Mouse (Mus musculus) stomach, embryonic 14.5 days (tissue): ENCODE data around the gene Neurl4. TPM values are rescaled to one million over a fixed set of nuclear protein-coding genes. Genes with fewer than 3 reads are reported as not detected.

ENCODE experiments used
- ATAC-seq: fragments of 200-750 bp; cut with Nextera tagmentation; 2 replicates; pipeline ENCODE4 v1.8.0; 2017; ENCODE audit warnings: low read depth, moderate TSS enrichment; ENCODE audit not compliant: insufficient number of reproducible peaks, insufficient read depth, low FRiP score
- H3K27ac ChIP-seq: fragments of 300-500 bp; sonication (generic); 2 replicates; pipeline ENCODE4 v1.5.1; 2014; ENCODE audit warnings: mild to moderate bottlenecking, low read length, moderate library complexity, mixed read lengths
- H3K27me3 ChIP-seq: fragments of 300-500 bp; sonication (generic); 2 replicates; pipeline ENCODE4 v1.6.1; 2014; ENCODE audit warnings: low read length, control low read depth, mixed read lengths; ENCODE audit not compliant: control insufficient read depth, insufficient read depth
- H3K36me3 ChIP-seq: fragments of 300-500 bp; sonication (generic); 2 replicates; pipeline ENCODE4 v1.6.1; 2014; ENCODE audit warnings: mild to moderate bottlenecking, control low read depth, low read length, moderate library complexity, mixed read lengths; ENCODE audit not compliant: control insufficient read depth, insufficient read depth
- H3K4me1 ChIP-seq: fragments of 300-500 bp; sonication (generic); 2 replicates; pipeline ENCODE4 v1.6.1; 2014; ENCODE audit warnings: low read length, control low read depth, mixed read lengths; ENCODE audit not compliant: control insufficient read depth, insufficient read depth
- H3K4me2 ChIP-seq: fragments of 300-500 bp; sonication (generic); replicated peaks from 2 replicates; pipeline ENCODE4 v1.6.1; 2014; ENCODE audit warnings: low read depth, low read length, control low read depth
- H3K4me3 ChIP-seq: fragments of 300-500 bp; sonication (generic); 2 replicates; pipeline ENCODE4 v1.5.1; 2014; ENCODE audit warnings: low read depth, low read length, control low read depth
- H3K9ac ChIP-seq: fragments of 300-500 bp; sonication (generic); replicated peaks from 2 replicates; pipeline ENCODE4 v1.6.1; 2014; ENCODE audit warnings: low read depth, mild to moderate bottlenecking, control low read depth, low read length, moderate library complexity, mixed read lengths
- H3K9me3 ChIP-seq: fragments of 300-500 bp; sonication (generic); 2 replicates; pipeline ENCODE4 v1.6.1; 2016; ENCODE audit warnings: low read depth, low read length, control low read depth; ENCODE audit not compliant: control insufficient read depth
- WGBS: fragments of 180-500 bp; shearing (Covaris S2); extraction: QIAGEN DNeasy Blood & Tissue Kit; methylation state at CpG from one replicate; pipeline ENCODE4 v1.1.7; 2014; 5-methylcytosine and 5-hydroxymethylcytosine counted together
- polyA plus RNA-seq: library from polyadenylated mRNA; unstranded; fragments of >200 nt; fragmentation: Nextera tagmentation; extraction: Ambion mirVana; gene quantifications from 2 replicates; pipeline ENCODE4 v1.2.1, GENCODE M21; 2014

Gene Neurl4
- polyA plus RNA-seq, 1 experiment from 2014 or later = 12.6 TPM

DNA sequence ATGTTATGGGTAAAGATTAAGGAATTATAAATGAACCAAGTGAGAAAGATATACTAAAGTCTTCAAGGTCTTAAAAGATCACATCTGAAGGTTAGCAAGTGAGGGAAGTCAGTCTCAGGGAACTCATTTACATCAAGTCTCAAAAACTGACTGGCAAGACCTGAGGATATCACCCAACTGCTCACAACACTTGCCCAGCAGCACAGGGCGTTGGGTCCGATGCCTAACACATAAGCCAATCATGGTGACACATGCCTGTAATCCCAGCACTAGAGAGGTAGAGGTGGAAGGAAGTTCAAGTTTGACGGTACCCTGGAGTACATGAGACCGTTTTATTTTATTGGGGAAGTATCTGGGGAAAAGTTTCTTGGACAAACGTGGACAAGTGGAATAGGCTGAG is 17.2 kb downstream of the Neurl4 start:
- Histone ChIP-seq H3K4me1 (peaks cover 33% of the 10 kb centered on the region), H3K4me2 (no peak overlapping the region), H3K4me3 (no peak overlapping the region), H3K36me3 (peaks cover 41% of the 10 kb centered on the region), H3K27me3 (no peaks in the 10 kb centered on the region), H3K27ac (no peak overlapping the region), H3K9ac (no peak overlapping the region), H3K9me3 (no peaks in the 10 kb centered on the region)
- 82% methylated on average over 5 of the region's 5 CpGs for WGBS
- ATAC-seq = no peak

DNA sequence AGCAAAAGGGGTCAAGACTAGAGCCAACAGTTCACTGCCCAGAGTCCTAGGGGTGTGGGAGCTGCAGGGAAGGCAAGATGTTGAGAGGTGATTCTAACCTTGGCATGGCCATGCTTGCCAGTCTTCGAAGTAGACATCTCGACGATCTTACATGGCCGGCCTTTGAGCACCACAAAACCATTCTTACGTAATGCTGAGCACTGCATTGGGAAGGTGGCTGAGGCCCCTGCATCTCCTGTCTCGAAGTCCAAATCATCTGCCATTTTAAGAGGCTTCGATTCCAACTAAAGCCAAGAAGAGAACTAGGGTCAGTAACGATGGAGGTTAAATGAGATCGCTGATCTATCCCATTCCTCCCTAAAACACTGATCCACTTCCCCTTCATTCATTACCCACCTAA is 18.2 kb downstream of the Neurl4 start:
- WGBS = 81% methylated on average over 9 of the region's 9 CpGs
- Histone ChIP-seq H3K9me3 (no peaks in the 10 kb centered on the region), H3K27me3 (no peaks in the 10 kb centered on the region), H3K36me3 (peaks cover 41% of the 10 kb centered on the region), H3K4me3 (peak overlapping the region; percentile 98; the same call in 1 of the 2 replicates), H3K4me2 (peak overlapping the region; percentile 44), H3K9ac (peak overlapping the region; percentile 97; the same call in 1 of the 2 replicates), H3K27ac (0 out of 2 replicates have a peak overlapping the region, but pooled peaks have one; percentile 96), H3K4me1 (peaks cover 33% of the 10 kb centered on the region)
- ATAC-seq = no peak

DNA sequence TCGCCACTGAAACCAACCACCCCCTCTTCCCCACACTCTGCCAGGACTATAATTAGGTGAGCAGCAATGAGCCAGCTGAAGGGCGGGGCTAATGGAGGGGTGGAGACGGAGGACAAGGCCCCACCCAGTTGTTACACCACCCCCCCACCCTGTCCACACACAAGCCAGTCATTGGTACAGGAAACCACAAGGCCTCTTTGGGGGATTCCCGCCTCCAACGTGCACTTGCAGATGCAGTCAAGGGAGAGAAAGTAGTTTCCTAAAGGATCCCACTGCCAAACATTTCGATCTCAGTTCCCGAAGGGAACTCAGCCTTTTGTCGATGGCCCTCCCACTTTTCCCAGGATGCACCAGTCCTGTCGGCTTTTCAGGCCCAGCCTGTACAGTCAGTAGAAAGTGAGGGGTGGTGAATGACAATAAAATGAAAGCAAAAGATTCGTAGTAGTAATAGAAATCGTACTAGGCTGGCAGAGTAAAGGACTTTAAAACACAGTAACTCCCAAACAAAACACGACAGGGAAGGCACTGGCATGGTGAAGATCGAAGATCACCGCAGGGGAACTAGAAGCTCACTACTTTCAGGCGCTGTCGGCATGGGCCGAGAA is 18.9 kb downstream of the Neurl4 start:
- WGBS = 2% methylated on average over 17 of the region's 17 CpGs
- peak overlapping the region; percentile 44 for H3K4me2 ChIP-seq
- no peak for ATAC-seq
- H3K36me3 ChIP-seq = peaks cover 39% of the 10 kb centered on the region
- no peaks in the 10 kb centered on the region for H3K9me3 ChIP-seq
- peak overlapping the region; percentile 98 for H3K4me3 ChIP-seq
- H3K4me1 ChIP-seq = peaks cover 30% of the 10 kb centered on the region
- no peaks in the 10 kb centered on the region for H3K27me3 ChIP-seq
- peak overlapping the region; percentile 97 for H3K9ac ChIP-seq
- peak overlapping the region; percentile 96 for H3K27ac ChIP-seq

DNA sequence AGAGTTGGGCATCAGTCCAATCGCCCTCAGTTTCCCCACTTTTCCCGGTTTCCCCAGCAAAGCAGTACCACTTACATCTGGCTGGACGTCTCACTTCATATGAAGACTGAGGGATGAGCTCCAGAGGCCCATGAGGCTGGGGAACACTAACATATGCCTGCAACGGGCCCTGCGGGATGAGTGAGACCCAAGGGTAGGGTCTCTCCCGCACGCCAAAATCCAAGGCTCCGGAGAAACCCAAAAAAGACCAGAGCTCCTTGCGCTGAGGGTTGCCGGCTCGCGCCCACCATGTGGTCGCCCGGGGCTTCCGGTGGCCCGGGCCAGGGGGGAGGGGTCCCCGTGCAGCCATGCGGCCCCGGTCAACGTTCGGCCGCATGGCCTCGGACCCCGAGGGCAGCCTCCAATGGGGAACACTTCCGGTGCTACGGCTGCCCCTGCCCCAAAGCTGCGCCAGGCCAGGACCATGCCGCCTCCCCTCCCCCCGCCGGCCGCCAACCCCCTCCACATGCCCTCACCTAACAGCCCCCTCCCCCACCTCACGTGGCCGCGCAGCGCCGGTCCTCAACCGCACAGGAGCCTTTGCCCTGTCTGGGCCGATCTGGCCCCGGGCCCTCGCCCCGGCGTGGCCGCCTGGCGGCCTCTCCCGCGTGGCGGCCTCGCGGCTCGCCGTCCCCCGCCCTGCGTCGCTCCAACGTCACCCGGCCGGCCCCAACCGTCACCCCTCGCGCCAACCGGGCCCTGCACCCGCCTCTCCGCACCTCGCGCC is 19.6 kb downstream of the Neurl4 start:
- peak overlapping the region; percentile 44 for H3K4me2 ChIP-seq
- H3K4me3 ChIP-seq = peak overlapping the region; percentile 98
- peak overlapping the region; percentile 96 for H3K27ac ChIP-seq
- H3K4me1 ChIP-seq = peaks cover 25% of the 10 kb centered on the region
- H3K9me3 ChIP-seq = no peaks in the 10 kb centered on the region
- H3K36me3 ChIP-seq = peaks cover 33% of the 10 kb centered on the region
- WGBS = under 1% methylated on average over 60 of the region's 65 CpGs
- peak; percentile 14 for ATAC-seq
- no peaks in the 10 kb centered on the region for H3K27me3 ChIP-seq
- peak overlapping the region; percentile 97 for H3K9ac ChIP-seq

DNA sequence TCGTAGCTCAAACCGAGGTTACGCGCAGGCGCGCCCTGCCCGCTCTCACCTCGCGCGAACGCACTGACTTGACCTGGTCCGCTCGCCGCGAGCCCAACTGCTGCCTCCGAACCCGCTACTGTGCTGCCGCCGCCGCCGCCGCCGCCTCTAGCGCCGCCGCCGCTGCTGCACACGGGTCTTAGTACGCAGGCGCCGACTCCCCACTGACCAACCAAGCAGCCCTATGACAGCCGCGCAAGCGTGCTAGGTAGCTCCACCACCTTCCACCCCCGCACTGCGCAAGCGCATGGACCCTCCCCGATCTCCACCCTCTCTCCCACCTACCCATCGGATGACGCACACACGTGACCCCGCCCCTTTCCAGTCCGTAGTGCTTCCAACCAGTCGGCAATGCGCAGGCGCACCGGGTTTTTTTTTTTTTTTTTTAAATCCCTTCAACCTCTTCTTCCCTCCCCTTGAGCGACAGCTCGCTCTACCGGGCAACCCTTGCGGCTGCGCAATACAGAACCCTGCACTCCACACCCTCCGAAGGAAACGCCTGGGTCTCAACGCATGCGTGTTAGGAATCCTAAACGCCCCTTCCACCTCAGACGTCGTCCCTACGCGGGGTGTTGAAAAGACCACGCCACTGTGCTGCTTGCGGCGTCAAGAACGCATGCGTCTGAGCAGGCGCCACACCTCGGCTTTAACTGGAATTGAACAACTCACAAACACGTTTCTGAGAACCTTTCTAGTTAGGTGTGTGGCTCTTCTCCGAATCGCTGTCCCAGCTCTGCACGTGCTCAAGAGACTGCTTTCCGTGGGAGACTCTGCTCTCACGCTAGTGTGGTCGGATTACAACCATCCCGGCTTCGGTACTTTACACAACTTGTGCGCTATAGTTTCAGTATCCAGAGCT is 20.5 kb downstream of the Neurl4 start, which contains the start of gene Eif5a:
Gene Eif5a (minus strand): TSS at position 845 of the 898 bp plus-strand sequence.
- H3K27me3 ChIP-seq = no peaks in the 10 kb centered on the region
- peak within 1 kb of the TSS; percentile 98 for H3K4me3 ChIP-seq
- WGBS = under 1% methylated on average over 70 of the region's 78 CpGs
- H3K9ac ChIP-seq = peak within 1 kb of the TSS; percentile 97
- peaks cover 16% of the 10 kb centered on the region for H3K4me1 ChIP-seq
- H3K36me3 ChIP-seq = peaks cover 23% of the 10 kb centered on the region
- H3K4me2 ChIP-seq = peak within 1 kb of the TSS; percentile 50
- ATAC-seq = peak; percentile 95
- no peaks in the 10 kb centered on the region for H3K9me3 ChIP-seq
- H3K27ac ChIP-seq = peak within 1 kb of the TSS; percentile 99

DNA sequence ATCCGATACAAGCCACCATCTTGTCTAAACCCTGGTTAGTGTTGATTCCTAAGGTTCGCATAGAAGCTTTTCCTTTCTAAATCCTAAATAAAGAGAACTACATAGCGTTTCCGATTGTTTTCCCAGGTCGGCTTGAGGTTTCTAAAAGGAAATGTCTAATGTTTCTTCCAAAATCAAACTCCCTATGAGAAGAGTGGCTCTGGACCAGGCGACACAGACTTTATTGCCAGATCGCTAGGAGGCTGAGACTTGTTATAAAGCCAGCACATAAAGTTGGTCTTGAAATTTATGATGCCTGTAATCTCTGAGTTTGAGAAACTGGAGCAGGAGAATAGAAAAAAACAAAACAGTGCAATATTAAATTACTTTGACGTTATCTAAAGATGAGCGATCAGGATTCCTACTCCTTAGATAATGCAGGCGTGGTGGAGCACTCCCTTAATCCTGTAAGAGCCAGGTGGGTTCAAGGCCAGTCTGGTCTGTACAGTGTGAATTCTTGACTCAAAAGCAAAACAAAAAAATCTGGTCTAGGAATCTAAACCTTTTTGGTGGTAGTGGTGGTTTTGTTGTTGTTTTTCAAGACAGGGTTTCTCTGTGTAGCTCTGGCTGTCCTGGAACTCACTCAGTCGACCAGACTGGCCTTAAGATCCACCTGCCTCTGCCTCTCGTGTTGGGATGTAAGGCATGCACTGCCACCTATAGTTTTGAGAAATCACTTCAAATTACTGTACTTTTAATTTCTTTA is 21.3 kb downstream of the Neurl4 start:
- peak overlapping the region; percentile 98 for H3K4me3 ChIP-seq
- ATAC-seq = no peak
- peak overlapping the region; percentile 99 for H3K27ac ChIP-seq
- 3% methylated on average over 12 of the region's 12 CpGs for WGBS
- H3K9me3 ChIP-seq = no peaks in the 10 kb centered on the region
- peaks cover 20% of the 10 kb centered on the region for H3K36me3 ChIP-seq
- H3K4me2 ChIP-seq = peak overlapping the region; percentile 50
- H3K4me1 ChIP-seq = peaks cover 16% of the 10 kb centered on the region
- H3K27me3 ChIP-seq = no peaks in the 10 kb centered on the region
- H3K9ac ChIP-seq = peak overlapping the region; percentile 60

DNA sequence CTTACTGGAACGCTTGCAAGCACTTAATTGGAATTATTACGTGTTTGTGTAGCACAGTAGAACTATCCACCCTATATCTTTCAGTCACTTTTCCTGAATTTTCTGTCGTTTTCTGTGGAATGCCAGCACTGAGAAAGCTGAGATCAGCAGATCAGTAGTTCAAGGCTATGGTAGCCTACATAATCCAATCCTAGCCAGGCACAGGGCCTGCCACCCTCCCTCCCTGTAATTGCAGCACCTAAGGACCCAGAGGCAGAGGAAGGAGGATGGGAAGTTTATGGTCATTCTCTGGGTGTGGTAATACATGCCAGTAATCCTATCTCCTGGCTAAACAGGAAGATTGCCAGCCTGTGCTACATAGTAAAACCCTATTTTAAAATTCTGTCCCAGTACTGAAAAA is 21.9 kb downstream of the Neurl4 start:
- ATAC-seq = no peak
- Histone ChIP-seq H3K9me3 (no peaks in the 10 kb centered on the region), H3K36me3 (peaks cover 14% of the 10 kb centered on the region), H3K27me3 (no peaks in the 10 kb centered on the region), H3K4me1 (peaks cover 16% of the 10 kb centered on the region), H3K27ac (peak overlapping the region; percentile 99; the same call in 1 of the 2 replicates), H3K9ac (no peak overlapping the region; the same call in 1 of the 2 replicates), H3K4me3 (no peak overlapping the region), H3K4me2 (peak overlapping the region; percentile 50; the same call in 1 of the 2 replicates)
- 63% methylated on average over 3 of the region's 3 CpGs for WGBS
